Mouse (Mus musculus): ENCODE results near the gene Gabrb3. TPM values are rescaled to one million over a fixed set of nuclear protein-coding genes. Genes with fewer than 3 reads are reported as not detected.

Gene Gabrb3
- polyA plus RNA-seq, 1 experiment, result not detected

- Histone ChIP-seq H3K27me3 (ENCODE audit: control insufficient read depth, insufficient read depth, insufficient read length) (no peaks in the 10 kb centered on the region), H3K79me2 (ENCODE audit: control insufficient read depth, insufficient read depth) (no peaks in the 10 kb centered on the region)
- TF ChIP-seq POLR2AphosphoS2 (IDR thresholded peaks at IDR 0.05; ENCODE audit: insufficient read length, low read depth), result no peak
- TF ChIP-seq TCF3 (IDR thresholded peaks at IDR 0.05; ENCODE audit: insufficient read length, low read depth), result no peak
- no peak for TF ChIP-seq SRF (IDR thresholded peaks at IDR 0.05; ENCODE audit: control insufficient read depth, insufficient read length, low read depth)
- TF ChIP-seq TCF12 (IDR thresholded peaks at IDR 0.05; ENCODE audit: insufficient read depth, poor library complexity, severe bottlenecking), result no peak
- no peak for TF ChIP-seq MYOG (IDR thresholded peaks at IDR 0.05; ENCODE audit: control insufficient read depth in 1 of 3, insufficient read depth in 1 of 3, insufficient read length in 2 of 3, low read depth in 2 of 3)
- TF ChIP-seq USF1 (IDR thresholded peaks at IDR 0.05; ENCODE audit: low read depth), result no peak
- TF ChIP-seq E2F4 (IDR thresholded peaks at IDR 0.05; ENCODE audit: insufficient read depth), result no peak
- TF ChIP-seq CEBPB (IDR thresholded peaks at IDR 0.05; ENCODE audit: insufficient read depth, poor library complexity, severe bottlenecking), result no peak
- no peak for TF ChIP-seq POLR2A (IDR thresholded peaks at IDR 0.05; ENCODE audit: insufficient read length, low read depth)
- TF ChIP-seq MAX (IDR thresholded peaks at IDR 0.05; ENCODE audit: low read depth), result no peak
- no peak for TF ChIP-seq MYOD1 (IDR thresholded peaks at IDR 0.05; ENCODE audit: control insufficient read depth in 1 of 3, insufficient read length in 2 of 3, low read depth in 2 of 3)
These were observed 141.4 kb downstream of the Gabrb3 start for GRCm38 (mm10) chr7:57560732-57561436.

GRCm38 (mm10) chr7:57564403-57564802, 144.9 kb downstream of the Gabrb3 start:
- no peak overlapping the region for H3K4me2 ChIP-seq (ENCODE audit: low read depth)
- H3K36me3 ChIP-seq (ENCODE audit: control insufficient read depth, insufficient read depth), result no peaks in the 10 kb centered on the region
- no peaks in the 10 kb centered on the region for H3K27me3 ChIP-seq (ENCODE audit: control insufficient read depth, insufficient read depth, insufficient read length)
- no peak overlapping the region for H3K4me3 ChIP-seq
- no peaks in the 10 kb centered on the region for H3K79me2 ChIP-seq (ENCODE audit: control insufficient read depth, insufficient read depth)
- H3ac ChIP-seq (ENCODE audit: control insufficient read depth, insufficient read length), result no peak overlapping the region
- TF ChIP-seq TCF12 (IDR thresholded peaks at IDR 0.05; ENCODE audit: insufficient read depth, poor library complexity, severe bottlenecking), result no peak
- no peak for TF ChIP-seq MAX (IDR thresholded peaks at IDR 0.05; ENCODE audit: low read depth)
- TF ChIP-seq POLR2A (IDR thresholded peaks at IDR 0.05; ENCODE audit: insufficient read length, low read depth), result no peak
- TF ChIP-seq SRF (IDR thresholded peaks at IDR 0.05; ENCODE audit: control insufficient read depth, insufficient read length, low read depth), result no peak
- TF ChIP-seq E2F4 (IDR thresholded peaks at IDR 0.05; ENCODE audit: insufficient read depth), result no peak
- TF ChIP-seq MYOD1 (IDR thresholded peaks at IDR 0.05; ENCODE audit: control insufficient read depth in 1 of 3, insufficient read length in 2 of 3, low read depth in 2 of 3), result no peak
- TF ChIP-seq POLR2AphosphoS2 (IDR thresholded peaks at IDR 0.05; ENCODE audit: insufficient read length, low read depth), result no peak
- no peak for TF ChIP-seq REST (IDR thresholded peaks at IDR 0.05; ENCODE audit: insufficient read depth, insufficient read length)
- no peak for TF ChIP-seq USF1 (IDR thresholded peaks at IDR 0.05; ENCODE audit: low read depth)

More at GRCm38 (mm10) chr7:57560732-57561436, 141.4 kb downstream of the Gabrb3 start:
- Histone ChIP-seq H3K4me3 (no peak overlapping the region), H3ac (ENCODE audit: control insufficient read depth, insufficient read length) (no peak overlapping the region), H3K36me3 (ENCODE audit: control insufficient read depth, insufficient read depth) (no peaks in the 10 kb centered on the region), H3K4me2 (ENCODE audit: low read depth) (no peak overlapping the region)

GRCm38 (mm10) chr7:57590451-57591248, 171.2 kb downstream of the Gabrb3 start:
- H3K4me3 ChIP-seq, result no peak overlapping the region
- H3ac ChIP-seq (ENCODE audit: control insufficient read depth, insufficient read length), result no peak overlapping the region
- TF ChIP-seq USF1 (IDR thresholded peaks at IDR 0.05; ENCODE audit: low read depth) (no peak), TCF12 (IDR thresholded peaks at IDR 0.05; ENCODE audit: insufficient read depth, poor library complexity, severe bottlenecking) (no peak), MYOD1 (IDR thresholded peaks at IDR 0.05; ENCODE audit: control insufficient read depth in 1 of 3, insufficient read length in 2 of 3, low read depth in 2 of 3) (no peak), TCF3 (IDR thresholded peaks at IDR 0.05; ENCODE audit: insufficient read length, low read depth) (no peak), CEBPB (IDR thresholded peaks at IDR 0.05; ENCODE audit: insufficient read depth, poor library complexity, severe bottlenecking) (no peak), MYOG (IDR thresholded peaks at IDR 0.05; ENCODE audit: control insufficient read depth in 1 of 3, insufficient read depth in 1 of 3, insufficient read length in 2 of 3, low read depth in 2 of 3) (no peak), POLR2A (IDR thresholded peaks at IDR 0.05; ENCODE audit: insufficient read length, low read depth) (no peak), SRF (IDR thresholded peaks at IDR 0.05; ENCODE audit: control insufficient read depth, insufficient read length, low read depth) (no peak), REST (IDR thresholded peaks at IDR 0.05; ENCODE audit: insufficient read depth, insufficient read length) (no peak), MAX (IDR thresholded peaks at IDR 0.05; ENCODE audit: low read depth) (no peak), POLR2AphosphoS2 (IDR thresholded peaks at IDR 0.05; ENCODE audit: insufficient read length, low read depth) (no peak), E2F4 (IDR thresholded peaks at IDR 0.05; ENCODE audit: insufficient read depth) (no peak)
- H3K36me3 ChIP-seq (ENCODE audit: control insufficient read depth, insufficient read depth), result no peaks in the 10 kb centered on the region
- H3K79me2 ChIP-seq (ENCODE audit: control insufficient read depth, insufficient read depth), result no peaks in the 10 kb centered on the region
- no peak overlapping the region for H3K4me2 ChIP-seq (ENCODE audit: low read depth)
- H3K27me3 ChIP-seq (ENCODE audit: control insufficient read depth, insufficient read depth, insufficient read length), result no peaks in the 10 kb centered on the region

GRCm38 (mm10) chr7:57591249-57591577, 171.7 kb downstream of the Gabrb3 start:
- Histone ChIP-seq H3K4me3 (no peak overlapping the region), H3ac (ENCODE audit: control insufficient read depth, insufficient read length) (no peak overlapping the region), H3K79me2 (ENCODE audit: control insufficient read depth, insufficient read depth) (no peaks in the 10 kb centered on the region), H3K27me3 (ENCODE audit: control insufficient read depth, insufficient read depth, insufficient read length) (no peaks in the 10 kb centered on the region), H3K4me2 (ENCODE audit: low read depth) (no peak overlapping the region), H3K36me3 (ENCODE audit: control insufficient read depth, insufficient read depth) (no peaks in the 10 kb centered on the region)
- TF ChIP-seq TCF12 (IDR thresholded peaks at IDR 0.05; ENCODE audit: insufficient read depth, poor library complexity, severe bottlenecking) (no peak), TCF3 (IDR thresholded peaks at IDR 0.05; ENCODE audit: insufficient read length, low read depth) (no peak)
